Mouse (Mus musculus) gastrocnemius, postnatal 14 days (tissue): ENCODE measurements around the gene Oaz1. TPM values are rescaled to one million over a fixed set of nuclear protein-coding genes. Genes with fewer than 3 reads are reported as not detected.

Source experiments
- DNase-seq: peaks from one replicate; pipeline ENCODE4 v3.0.0; 2021; ENCODE audit warnings: mixed read lengths
- intact Hi-C: fragments of 180-260 bp; cut with DNase I; formaldehyde crosslinking; loops from one replicate; pipeline ENCODE4 v1.15.1; 2025; ENCODE audit warnings: low total_unique reads
- long read RNA-seq, 2 experiments: library from polyadenylated mRNA; stranded (forward); transcript quantifications; one replicate each; pipeline ENCODE4 v2.0.0; 2021
- total RNA-seq, 2 experiments: library from RNA; stranded (reverse); gene quantifications; 2 replicates each; pipeline ENCODE4 v1.2.3; 2021

The Oaz1 gene
- 100 to 1,000 TPM; 787 to 812 TPM for total RNA-seq
- long read RNA-seq, experiment 1, partial matches to known transcripts: 14 of 1,829 reads
- long read RNA-seq, experiment 1, other reads (novel, unspliced or antisense): 1,815 of 1,829 reads
- long read RNA-seq, experiment 2, partial matches to known transcripts: 17 of 1,777 reads
- long read RNA-seq, experiment 2, other reads (novel, unspliced or antisense): 1,760 of 1,777 reads

- intact Hi-C loops: loop anchor here (5.0 kb wide), 1 partner anchor 36 kb away; no protein-coding TSS in a partner anchor
- DNase-seq: peak; percentile 98
Observed at GRCm38 (mm10) chr10:80826151-80827062, at the start of gene Oaz1. Oaz1 (plus strand) TSS chr10:80826656.

GRCm38 (mm10) chr10:80777123-80777522 lies 49.3 kb upstream of the Oaz1 start:
- intact Hi-C loops: no loop called here
- DNase-seq: no peak

GRCm38 (mm10) chr10:80779565-80779964 lies 46.9 kb upstream of the Oaz1 start:
- no peak for DNase-seq
- intact Hi-C loops: no loop called here

GRCm38 (mm10) chr10:80784302-80784701 lies 42.2 kb upstream of the Oaz1 start:
- intact Hi-C loops: no loop called here
- no peak for DNase-seq

GRCm38 (mm10) chr10:80784871-80785270 lies 41.6 kb upstream of the Oaz1 start:
- DNase-seq: no peak
- intact Hi-C loops: no loop called here

GRCm38 (mm10) chr10:80785963-80786362 lies 40.5 kb upstream of the Oaz1 start:
- no peak for DNase-seq
- intact Hi-C loops: no loop called here

- intact Hi-C loops: no loop called here
- DNase-seq: no peak
Observed at GRCm38 (mm10) chr10:80787517-80787916, 38.9 kb upstream of the Oaz1 start.

- intact Hi-C loops: loop anchor here (5.0 kb wide), 1 partner anchor 44 kb away; no protein-coding TSS in a partner anchor
Observed at GRCm38 (mm10) chr10:80790761-80791404, 35.6 kb upstream of the Oaz1 start.

GRCm38 (mm10) chr10:80791476-80792174 lies 34.8 kb upstream of the Oaz1 start:
- intact Hi-C loops: loop anchor here (5.0 kb wide), 1 partner anchor 44 kb away; no protein-coding TSS in a partner anchor
- no peak for DNase-seq

More at GRCm38 (mm10) chr10:80790761-80791404, 35.6 kb upstream of the Oaz1 start:
- no peak for DNase-seq

GRCm38 (mm10) chr10:80792175-80793032 lies 34.1 kb upstream of the Oaz1 start:
- DNase-seq: no peak
- intact Hi-C loops: loop anchor here (5.0 kb wide), 1 partner anchor 45 kb away; no protein-coding TSS in a partner anchor

GRCm38 (mm10) chr10:80793033-80793784 lies 33.2 kb upstream of the Oaz1 start:
- no peak for DNase-seq
- intact Hi-C loops: loop anchor here (5.0 kb wide), 1 partner anchor 46 kb away; no protein-coding TSS in a partner anchor

GRCm38 (mm10) chr10:80793803-80794202 lies 32.7 kb upstream of the Oaz1 start:
- intact Hi-C loops: loop anchor here (5.0 kb wide), 1 partner anchor 47 kb away; no protein-coding TSS in a partner anchor
- DNase-seq: no peak

GRCm38 (mm10) chr10:80794750-80795149 lies 31.7 kb upstream of the Oaz1 start:
- intact Hi-C loops: loop anchor here (5.0 kb wide), 1 partner anchor 47 kb away; no protein-coding TSS in a partner anchor
- DNase-seq: no peak

- intact Hi-C loops: no loop called here
- DNase-seq: no peak
Observed at GRCm38 (mm10) chr10:80796307-80796848, 30.1 kb upstream of the Oaz1 start.

GRCm38 (mm10) chr10:80797186-80798149 lies 29.0 kb upstream of the Oaz1 start:
- intact Hi-C loops: no loop called here
- DNase-seq: no peak
